Mouse (Mus musculus) hindbrain, embryonic 10.5 days (tissue): ENCODE data around the gene Zcchc14. TPM values are rescaled to one million over a fixed set of nuclear protein-coding genes. Genes with fewer than 3 reads are reported as not detected.

ENCODE experiments used
- DNase-seq: peaks from one replicate; pipeline ENCODE4 v3.0.0-alpha.2; 2017; ENCODE audit warnings: low spot score
- H3K27ac ChIP-seq: fragments of 300-500 bp; sonication (generic); 2 replicates; pipeline ENCODE4 v1.5.1; 2016; ENCODE audit warnings: mild to moderate bottlenecking, moderate library complexity
- H3K27me3 ChIP-seq: fragments of 300-500 bp; sonication (generic); 2 replicates; pipeline ENCODE4 v1.6.1; 2016; ENCODE audit warnings: mild to moderate bottlenecking; ENCODE audit not compliant: poor library complexity, insufficient read depth, severe bottlenecking
- H3K36me3 ChIP-seq: fragments of 300-500 bp; sonication (generic); 2 replicates; pipeline ENCODE4 v1.6.1; 2016; ENCODE audit warnings: mild to moderate bottlenecking, moderate library complexity
- H3K4me1 ChIP-seq: fragments of 300-500 bp; sonication (generic); replicated peaks from 2 replicates; pipeline ENCODE4 v1.6.1; 2016; ENCODE audit warnings: mild to moderate bottlenecking
- H3K4me3 ChIP-seq: fragments of 300-500 bp; sonication (generic); 2 replicates; pipeline ENCODE4 v1.5.1; 2016; ENCODE audit warnings: mild to moderate bottlenecking, moderate library complexity
- H3K9me3 ChIP-seq: fragments of 300-500 bp; sonication (generic); 2 replicates; pipeline ENCODE4 v1.6.1; 2016; ENCODE audit warnings: mild to moderate bottlenecking, moderate library complexity
- WGBS: fragments of 180-500 bp; shearing (Covaris S2); methylation state at CpG from one replicate; pipeline ENCODE4 v1.1.7; 2016; 5-methylcytosine and 5-hydroxymethylcytosine counted together
- polyA plus RNA-seq: library from polyadenylated mRNA; unstranded; fragments of >200 nt; fragmentation: Nextera tagmentation; extraction: Ambion mirVana; gene quantifications from 2 replicates; pipeline ENCODE4 v1.2.1, GENCODE M21; 2016

Gene Zcchc14
- 14.6 and 17.3 TPM in 2 replicates for polyA plus RNA-seq

- H3K27ac ChIP-seq: peak within 1 kb of the TSS; percentile 96
- peaks cover 64% of the 10 kb centered on the region for H3K4me1 ChIP-seq
- H3K4me3 ChIP-seq: peak within 1 kb of the TSS; percentile 89
- H3K27me3 ChIP-seq: peaks cover 6% of the 10 kb centered on the region; the same call in 1 of the 2 replicates
- DNase-seq: peak; percentile 99
- under 1% methylated on average over 67 of the region's 67 CpGs for WGBS
- H3K36me3 ChIP-seq: peaks cover 13% of the 10 kb centered on the region
- no peaks in the 10 kb centered on the region for H3K9me3 ChIP-seq
Observed at GRCm38 (mm10) chr8:121652774-121653323, at the start of gene Zcchc14. Gene Zcchc14, minus strand, starts transcription at chr8:121652901.

- Histone ChIP-seq H3K27me3 (no peaks in the 10 kb centered on the region), H3K9me3 (no peaks in the 10 kb centered on the region), H3K4me3 (no peak overlapping the region), H3K36me3 (no peaks in the 10 kb centered on the region), H3K27ac (no peak overlapping the region), H3K4me1 (peaks cover 24% of the 10 kb centered on the region)
- 94% methylated on average over 2 of the region's 2 CpGs for WGBS
- DNase-seq: no peak
Observed at GRCm38 (mm10) chr8:121699936-121700335, 47.2 kb upstream of the Zcchc14 start.

- 7% methylated on average over 9 of the region's 9 CpGs for WGBS
- no peaks in the 10 kb centered on the region for H3K27me3 ChIP-seq
- peak overlapping the region; percentile 73 for H3K27ac ChIP-seq
- no peaks in the 10 kb centered on the region for H3K9me3 ChIP-seq
- H3K36me3 ChIP-seq: no peaks in the 10 kb centered on the region
- peak overlapping the region; percentile 41 for H3K4me3 ChIP-seq
- peaks cover 19% of the 10 kb centered on the region for H3K4me1 ChIP-seq
- no peak for DNase-seq
Observed at GRCm38 (mm10) chr8:121698615-121699101, 46.0 kb upstream of the Zcchc14 start.

GRCm38 (mm10) chr8:121697735-121698614, 45.3 kb upstream of the Zcchc14 start:
- peak overlapping the region; percentile 73 for H3K27ac ChIP-seq
- peak; percentile 23 for DNase-seq
- no peaks in the 10 kb centered on the region for H3K27me3 ChIP-seq
- H3K9me3 ChIP-seq: no peaks in the 10 kb centered on the region
- no peaks in the 10 kb centered on the region for H3K36me3 ChIP-seq
- WGBS: 1% methylated on average over 17 of the region's 17 CpGs
- peak overlapping the region; percentile 41 for H3K4me3 ChIP-seq
- H3K4me1 ChIP-seq: peaks cover 21% of the 10 kb centered on the region

GRCm38 (mm10) chr8:121695585-121696184, 43.0 kb upstream of the Zcchc14 start:
- Histone ChIP-seq H3K4me3 (no peak overlapping the region), H3K27ac (no peak overlapping the region), H3K36me3 (no peaks in the 10 kb centered on the region), H3K9me3 (no peaks in the 10 kb centered on the region), H3K4me1 (peaks cover 21% of the 10 kb centered on the region), H3K27me3 (no peaks in the 10 kb centered on the region)
- 83% methylated on average over 6 of the region's 6 CpGs for WGBS
- no peak for DNase-seq

GRCm38 (mm10) chr8:121694453-121694852, 41.8 kb upstream of the Zcchc14 start:
- Histone ChIP-seq H3K27ac (no peak overlapping the region), H3K4me3 (no peak overlapping the region), H3K4me1 (peaks cover 21% of the 10 kb centered on the region), H3K36me3 (no peaks in the 10 kb centered on the region), H3K9me3 (no peaks in the 10 kb centered on the region), H3K27me3 (no peaks in the 10 kb centered on the region)
- WGBS: 51% methylated on average over 4 of the region's 4 CpGs
- DNase-seq: peak; percentile 45

DNA sequence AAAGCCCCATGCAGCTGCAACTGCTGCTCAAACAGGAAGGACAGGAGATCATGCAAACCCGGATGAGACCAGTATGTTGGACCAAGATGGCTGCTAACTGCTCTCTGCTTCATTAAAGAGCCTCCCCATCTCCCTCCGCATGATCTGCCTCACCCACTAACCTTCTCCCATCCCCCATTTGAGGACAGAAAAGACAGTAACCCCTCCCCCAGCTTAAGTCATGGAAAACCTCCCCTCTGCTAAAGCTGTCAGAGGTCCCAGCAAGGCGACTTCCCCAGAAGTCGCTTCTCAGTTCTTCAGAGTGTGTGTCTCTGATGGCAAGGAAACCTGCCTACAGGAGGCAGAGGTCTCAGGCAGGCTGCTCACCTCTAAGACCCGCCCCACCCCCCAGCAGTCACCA, 35.8 kb upstream of the Zcchc14 start:
- H3K4me3 ChIP-seq: no peak overlapping the region
- peaks cover 33% of the 10 kb centered on the region for H3K4me1 ChIP-seq
- no peak for DNase-seq
- H3K27me3 ChIP-seq: 0 out of 2 replicates have a peak, but pooled peaks cover 3% of the 10 kb centered on the region
- 36% methylated on average over 5 of the region's 5 CpGs for WGBS
- H3K27ac ChIP-seq: peak overlapping the region; percentile 53
- no peaks in the 10 kb centered on the region for H3K9me3 ChIP-seq
- no peaks in the 10 kb centered on the region for H3K36me3 ChIP-seq

DNA sequence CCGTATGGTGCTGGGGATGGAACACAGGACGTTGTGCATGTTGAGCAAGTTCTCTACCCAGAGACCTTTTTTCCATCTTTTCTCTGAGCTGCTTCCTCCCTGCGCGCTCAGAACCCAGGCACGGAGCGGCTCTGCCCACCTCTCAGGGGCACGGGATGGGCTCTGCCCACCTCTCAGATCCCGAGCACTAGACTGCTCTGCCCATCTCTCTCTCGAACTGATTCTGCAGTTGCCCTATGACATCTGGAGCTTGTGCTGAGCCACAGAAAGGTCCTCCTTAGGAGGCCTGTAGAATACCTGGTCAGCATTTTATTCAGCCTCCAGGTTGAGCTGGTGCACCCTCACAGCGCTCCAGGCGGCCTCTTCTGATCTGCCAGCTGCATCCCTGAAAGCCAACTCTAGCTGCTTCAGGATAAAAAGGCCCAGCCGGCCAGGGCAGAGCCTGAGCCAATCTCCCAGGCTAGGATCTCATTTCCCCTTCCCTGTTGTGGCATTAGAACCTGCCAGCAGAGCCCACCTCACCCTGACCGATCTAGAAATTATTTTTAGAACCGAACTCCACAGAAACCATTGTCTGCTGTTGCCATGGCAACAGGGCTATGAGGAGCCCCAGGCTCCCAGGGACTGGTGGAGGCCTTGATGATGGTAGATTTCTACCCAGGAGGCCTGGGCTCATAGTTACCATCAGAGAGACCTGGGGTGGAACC, 34.9 kb upstream of the Zcchc14 start:
- no peaks in the 10 kb centered on the region for H3K36me3 ChIP-seq
- H3K4me1 ChIP-seq: peaks cover 32% of the 10 kb centered on the region
- H3K27me3 ChIP-seq: 0 out of 2 replicates have a peak, but pooled peaks cover 3% of the 10 kb centered on the region
- WGBS: 52% methylated on average over 14 of the region's 14 CpGs
- no peaks in the 10 kb centered on the region for H3K9me3 ChIP-seq
- peak; percentile 37 for DNase-seq
- H3K4me3 ChIP-seq: no peak overlapping the region
- H3K27ac ChIP-seq: no peak overlapping the region; the same call in 1 of the 2 replicates

GRCm38 (mm10) chr8:121685419-121685818, 32.7 kb upstream of the Zcchc14 start:
- peak; percentile 52 for DNase-seq
- Histone ChIP-seq H3K4me3 (no peak overlapping the region), H3K36me3 (no peaks in the 10 kb centered on the region), H3K27ac (no peak overlapping the region), H3K9me3 (no peaks in the 10 kb centered on the region), H3K4me1 (peaks cover 32% of the 10 kb centered on the region), H3K27me3 (0 out of 2 replicates have a peak, but pooled peaks cover 3% of the 10 kb centered on the region)
- WGBS: 23% methylated on average over 4 of the region's 4 CpGs

GRCm38 (mm10) chr8:121683083-121683832, 30.6 kb upstream of the Zcchc14 start:
- Histone ChIP-seq H3K4me1 (peaks cover 22% of the 10 kb centered on the region), H3K36me3 (no peaks in the 10 kb centered on the region), H3K27ac (no peak overlapping the region), H3K9me3 (no peaks in the 10 kb centered on the region), H3K4me3 (no peak overlapping the region), H3K27me3 (no peaks in the 10 kb centered on the region)
- DNase-seq: no peak
- 79% methylated on average over 10 of the region's 10 CpGs for WGBS

DNA sequence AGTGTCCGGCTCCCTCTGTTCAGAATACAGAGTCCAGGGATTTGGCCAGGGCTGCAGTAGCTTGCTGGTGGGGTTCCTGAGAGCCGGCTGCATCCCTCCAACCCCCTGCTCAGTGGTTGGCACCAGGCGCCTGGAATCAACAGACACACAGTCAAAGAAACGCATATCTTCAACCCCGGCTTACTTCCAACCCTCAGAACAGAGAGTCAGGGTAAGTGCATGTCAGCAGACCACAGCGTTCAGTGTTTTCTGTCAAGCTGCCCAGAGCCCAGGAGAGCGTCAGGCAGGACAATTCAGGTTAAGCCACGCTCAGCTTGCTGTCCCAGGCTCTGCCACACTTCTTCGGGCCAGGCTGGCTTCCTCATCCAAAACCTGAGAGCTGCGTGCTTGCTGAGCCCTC, 28.8 kb upstream of the Zcchc14 start:
- no peak for DNase-seq
- Histone ChIP-seq H3K9me3 (no peaks in the 10 kb centered on the region), H3K27me3 (no peaks in the 10 kb centered on the region), H3K4me1 (0 out of 2 replicates have a peak, but pooled peaks cover 6% of the 10 kb centered on the region), H3K27ac (no peak overlapping the region), H3K36me3 (no peaks in the 10 kb centered on the region), H3K4me3 (no peak overlapping the region)
- 65% methylated on average over 10 of the region's 10 CpGs for WGBS

DNA sequence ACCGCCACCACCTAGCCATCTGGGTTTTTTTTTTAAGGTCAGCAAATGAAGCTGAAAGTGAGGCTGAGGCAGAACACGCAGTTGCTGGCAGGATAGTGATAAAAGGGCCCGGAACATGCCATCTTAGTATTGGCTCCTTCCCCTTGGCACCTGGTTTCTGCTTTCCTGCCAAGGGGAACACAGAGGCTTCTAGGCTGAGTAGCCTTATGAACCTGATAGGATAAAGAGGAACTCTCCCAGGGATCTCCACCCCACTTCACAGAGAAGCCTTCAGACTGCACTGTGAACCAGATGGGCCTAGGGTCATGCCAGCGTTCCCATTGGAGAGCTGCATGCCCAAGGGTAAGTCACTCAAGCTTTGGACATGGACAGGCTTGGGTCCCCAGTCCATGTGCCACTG, 28.2 kb upstream of the Zcchc14 start:
- no peaks in the 10 kb centered on the region for H3K36me3 ChIP-seq
- 89% methylated on average over 4 of the region's 4 CpGs for WGBS
- H3K4me3 ChIP-seq: no peak overlapping the region
- no peaks in the 10 kb centered on the region for H3K27me3 ChIP-seq
- no peak for DNase-seq
- no peak overlapping the region for H3K27ac ChIP-seq
- H3K9me3 ChIP-seq: no peaks in the 10 kb centered on the region
- no peaks in the 10 kb centered on the region for H3K4me1 ChIP-seq
